Mouse (Mus musculus) heart, adult 2 months (tissue): ENCODE results near the gene Msx2. TPM values are rescaled to one million over a fixed set of nuclear protein-coding genes. Genes with fewer than 3 reads are reported as not detected.
A peak's percentile ranks its signal among the peaks of the same experiment; 100 is the strongest.

ENCODE experiments used
- DNase-seq, 2 experiments: peaks; one replicate each; pipeline ENCODE4 v3.0.0; 2021
- H3K27ac ChIP-seq: fragments of 200-600 bp; 2 replicates; pipeline ENCODE4 v1.8.1; 2022
- H3K27me3 ChIP-seq: fragments of 200-500 bp; 2 replicates; pipeline ENCODE4 v1.6.1; 2012; ENCODE audit warnings: mild to moderate bottlenecking, low read length, inconsistent platforms, mixed read lengths; ENCODE audit not compliant: control insufficient read depth, insufficient read depth
- H3K36me3 ChIP-seq: fragments of 200-500 bp; 2 replicates; pipeline ENCODE4 v1.6.1; 2012; ENCODE audit warnings: low read length, inconsistent platforms; ENCODE audit not compliant: control insufficient read depth, insufficient read depth
- H3K4me1 ChIP-seq: fragments of 200-500 bp; 2 replicates; pipeline ENCODE4 v1.6.1; 2011; ENCODE audit warnings: low read length; ENCODE audit not compliant: control insufficient read depth, insufficient read depth
- H3K4me3 ChIP-seq: fragments of 200-600 bp; 2 replicates; pipeline ENCODE4 v1.8.1; 2022
- H3K79me2 ChIP-seq: fragments of 200-500 bp; replicated peaks from 2 replicates; pipeline ENCODE4 v1.6.1; 2012; ENCODE audit warnings: mild to moderate bottlenecking, inconsistent platforms, low read length, moderate library complexity, mixed read lengths; ENCODE audit not compliant: control insufficient read depth, insufficient read depth
- H3K9ac ChIP-seq: fragments of 200-500 bp; 2 replicates; pipeline ENCODE4 v1.6.1; 2012; ENCODE audit warnings: low read depth, mild to moderate bottlenecking, control low read depth, inconsistent platforms, low read length, mixed read lengths
- CTCF ChIP-seq: fragments of 200-600 bp; IDR thresholded peaks from 2 replicates; pipeline ENCODE4 v1.8.1; 2022; ENCODE audit warnings: antibody characterized with exemption, mild to moderate bottlenecking, moderate library complexity
- EP300 ChIP-seq: fragments of 200-500 bp; IDR thresholded peaks from 2 replicates; pipeline ENCODE4 v1.6.1; 2011; ENCODE audit warnings: low read depth, low read length, control low read depth; ENCODE audit not compliant: insufficient read depth
- POLR2A ChIP-seq: fragments of 200-500 bp; IDR thresholded peaks from 2 replicates; pipeline ENCODE4 v1.6.1; 2011; ENCODE audit warnings: mild to moderate bottlenecking, low read depth, low read length, control low read depth; ENCODE audit not compliant: insufficient read depth
- WGBS: fragments of 180-500 bp; shearing (Covaris S2); methylation state at CpG from one replicate; pipeline ENCODE4 v1.1.7; 2018; 5-methylcytosine and 5-hydroxymethylcytosine counted together
- intact Hi-C: fragments of 180-260 bp; cut with DNase I; formaldehyde crosslinking; loops from one replicate; pipeline ENCODE4 v1.15.1; 2025
- long read RNA-seq: library from polyadenylated mRNA; stranded (forward); transcript quantifications from one replicate; pipeline ENCODE4 v2.0.0, GENCODE M21; 2021
- polyA plus RNA-seq: library from polyadenylated mRNA; depleted of rRNA; stranded (reverse); fragments of >200 nt; gene quantifications from 2 replicates; pipeline ENCODE4 v1.2.3, GENCODE M21; 2012; rRNA removed
- total RNA-seq, 2 experiments: library from RNA; stranded (reverse); gene quantifications; 2 replicates each; pipeline ENCODE4 v1.2.3; 2021

Gene Msx2
- total RNA-seq, result under 1 TPM; 0.30 to 0.94 TPM
- 0.23 and 0.31 TPM in 2 replicates for polyA plus RNA-seq
- long read RNA-seq, partial matches to known transcripts, result 0 of 3 reads
- long read RNA-seq, other reads (novel, unspliced or antisense), result 1 of 3 reads

DNA sequence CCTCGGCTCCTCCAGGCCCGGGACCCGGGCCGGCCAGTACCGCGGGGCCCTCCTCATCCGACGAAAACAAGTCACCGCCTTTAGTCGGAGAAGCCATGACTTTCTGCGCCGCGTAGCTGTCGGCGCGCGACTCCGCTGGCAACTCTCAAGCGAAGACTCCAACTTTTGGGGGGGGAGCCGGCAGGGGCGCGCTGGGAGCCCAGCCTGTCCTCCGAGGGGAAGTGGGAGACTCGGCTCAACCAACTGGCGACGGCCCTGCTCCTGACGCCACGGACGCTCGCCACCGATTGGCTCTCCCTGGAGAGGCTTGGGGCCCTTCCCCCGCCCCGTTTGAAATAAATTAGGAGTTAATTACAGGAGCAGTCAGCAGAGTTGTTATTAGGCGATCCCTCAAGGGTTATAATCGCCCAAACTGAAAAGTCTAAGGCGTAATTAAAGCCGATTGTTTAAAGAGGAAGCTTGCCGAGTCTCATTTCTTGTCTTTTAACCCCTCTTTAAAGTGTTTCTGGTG, at the start of gene Msx2:
Gene Msx2, minus strand, starts transcription at position 461 of the 511 bp plus-strand sequence.
- peak within 1 kb of the TSS; percentile 52 for H3K4me3 ChIP-seq
- no peak for TF ChIP-seq CTCF
- TF ChIP-seq POLR2A, result no peak
- no peak for TF ChIP-seq EP300
- H3K4me1 ChIP-seq, result no peaks in the 10 kb centered on the region
- intact Hi-C loops, result no loop called here
- peak within 1 kb of the TSS; percentile 74 for H3K9ac ChIP-seq
- no peaks in the 10 kb centered on the region for H3K36me3 ChIP-seq
- 1% methylated on average over 38 of the region's 38 CpGs for WGBS
- no peak within 1 kb of the TSS for H3K27ac ChIP-seq
- DNase-seq, result peak; percentile 66 to 78
- H3K79me2 ChIP-seq, result no peaks in the 10 kb centered on the region
- H3K27me3 ChIP-seq, result peaks cover 11% of the 10 kb centered on the region

DNA sequence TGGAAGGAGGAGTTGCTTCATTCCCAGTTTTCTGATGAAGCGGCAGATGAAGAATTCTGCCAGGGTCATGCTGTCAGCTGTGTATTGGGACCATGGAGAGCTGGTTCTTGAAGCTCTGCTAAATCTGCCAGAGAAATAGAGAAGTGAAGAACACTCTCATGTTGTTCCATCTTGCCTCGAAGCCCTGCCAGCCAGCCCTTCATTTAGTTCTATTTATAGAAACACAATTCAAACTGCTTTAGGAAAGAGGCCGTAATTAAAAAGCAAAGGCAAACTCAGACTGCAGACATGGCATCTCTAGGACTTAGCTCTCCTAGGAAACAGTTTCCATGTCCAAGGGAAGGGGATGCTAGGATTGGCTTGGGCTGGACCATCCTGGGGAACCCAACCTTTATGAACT, 48.6 kb upstream of the Msx2 start:
- H3K27ac ChIP-seq, result no peak overlapping the region
- DNase-seq, result no peak

DNA sequence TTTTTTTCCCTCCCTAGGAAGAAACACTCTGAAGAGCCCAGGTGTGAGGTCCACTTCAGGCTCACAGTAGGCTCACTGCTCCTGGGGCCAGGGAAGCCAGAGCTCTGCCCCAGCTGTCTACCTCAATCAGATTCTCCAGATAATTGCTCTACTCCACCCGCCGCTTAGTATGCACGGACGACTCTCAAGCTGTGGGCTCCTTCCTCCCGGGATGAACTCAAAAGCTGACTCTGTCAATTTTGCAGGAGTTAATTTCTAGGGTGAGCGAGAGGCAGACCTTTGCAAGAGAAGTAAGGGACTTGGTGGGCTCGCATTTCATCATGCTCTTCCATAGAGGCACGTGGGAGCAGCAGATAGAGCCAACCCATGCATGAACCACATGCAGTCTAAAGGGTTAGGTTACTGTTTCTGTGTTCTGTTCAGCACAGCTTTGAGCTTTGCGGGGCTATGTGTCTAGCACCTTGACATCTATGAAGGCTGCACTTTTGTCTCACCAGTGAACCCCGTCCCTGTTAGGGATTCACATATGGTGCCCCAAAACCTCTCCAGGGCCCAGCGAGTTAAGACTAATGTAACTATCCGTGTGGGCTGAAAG, 47.6 kb upstream of the Msx2 start:
- Histone ChIP-seq H3K27me3 (no peaks in the 10 kb centered on the region), H3K9ac (no peak overlapping the region), H3K27ac (no peak overlapping the region), H3K36me3 (no peaks in the 10 kb centered on the region), H3K4me1 (no peaks in the 10 kb centered on the region; the same call in 1 of the 2 replicates), H3K79me2 (no peaks in the 10 kb centered on the region), H3K4me3 (no peak overlapping the region)
- no peak for TF ChIP-seq CTCF
- no peak for TF ChIP-seq EP300
- no peak for TF ChIP-seq POLR2A
- WGBS, result 61% methylated on average over 12 of the region's 12 CpGs
- intact Hi-C loops, result no loop called here
- DNase-seq, result no peak

More for the DNA sequence above, 48.6 kb upstream of the Msx2 start:
- Histone ChIP-seq H3K27me3 (no peaks in the 10 kb centered on the region), H3K9ac (no peak overlapping the region), H3K4me1 (no peaks in the 10 kb centered on the region; the same call in 1 of the 2 replicates), H3K79me2 (no peaks in the 10 kb centered on the region), H3K4me3 (no peak overlapping the region), H3K36me3 (no peaks in the 10 kb centered on the region)
- WGBS, result 36% methylated on average over 3 of the region's 3 CpGs
- intact Hi-C loops, result no loop called here
- TF ChIP-seq POLR2A (no peak), EP300 (no peak), CTCF (no peak)

DNA sequence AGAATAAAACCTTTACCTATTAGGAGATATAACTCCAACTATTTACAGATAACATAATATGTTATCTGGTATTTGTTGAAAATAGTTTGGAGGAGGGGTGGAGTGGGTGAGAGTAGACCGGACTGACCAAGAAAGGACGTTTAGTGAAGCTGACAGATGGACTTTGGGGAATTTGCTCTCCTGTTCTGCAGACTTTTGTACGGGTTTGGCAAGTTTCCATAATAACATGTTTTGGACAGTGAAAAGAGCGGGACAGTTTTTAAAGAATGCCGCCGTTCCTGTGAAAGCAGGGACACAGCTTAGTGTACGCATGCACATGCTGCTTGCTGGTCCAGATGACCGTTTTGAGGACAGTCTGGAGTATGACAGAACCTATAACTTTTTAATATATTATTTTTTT, 46.9 kb upstream of the Msx2 start:
- H3K27ac ChIP-seq, result no peak overlapping the region
- H3K27me3 ChIP-seq, result no peaks in the 10 kb centered on the region
- 61% methylated on average over 8 of the region's 8 CpGs for WGBS
- DNase-seq, result no peak
- no peak overlapping the region for H3K9ac ChIP-seq
- H3K4me1 ChIP-seq, result no peaks in the 10 kb centered on the region; the same call in 1 of the 2 replicates
- intact Hi-C loops, result no loop called here
- H3K36me3 ChIP-seq, result no peaks in the 10 kb centered on the region
- no peaks in the 10 kb centered on the region for H3K79me2 ChIP-seq
- TF ChIP-seq POLR2A (no peak), EP300 (no peak), CTCF (no peak)
- no peak overlapping the region for H3K4me3 ChIP-seq

DNA sequence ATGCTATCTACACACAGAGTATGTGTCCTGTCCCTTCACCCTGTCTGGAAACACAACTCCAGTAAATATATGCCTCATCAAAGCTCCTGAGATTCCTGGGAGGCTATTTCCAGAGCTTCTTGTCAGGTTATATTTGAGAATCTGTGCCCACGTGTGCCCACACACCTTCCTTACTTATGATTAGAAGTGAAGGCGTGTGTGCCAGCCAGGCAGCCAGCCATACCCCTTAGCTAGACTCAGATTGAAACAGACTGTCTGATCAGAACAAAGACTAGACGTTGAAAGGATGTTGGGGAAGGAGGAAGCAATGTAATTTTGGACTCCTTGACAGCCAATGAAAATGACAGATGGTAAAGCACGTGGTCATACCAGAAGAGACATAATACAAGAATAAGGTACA, 45.4 kb upstream of the Msx2 start:
- intact Hi-C loops, result no loop called here
- no peak overlapping the region for H3K4me3 ChIP-seq
- TF ChIP-seq CTCF, result no peak
- TF ChIP-seq EP300, result no peak
- no peak for TF ChIP-seq POLR2A
- no peaks in the 10 kb centered on the region for H3K36me3 ChIP-seq
- WGBS, result 62% methylated on average over 4 of the region's 4 CpGs
- no peaks in the 10 kb centered on the region for H3K27me3 ChIP-seq
- no peaks in the 10 kb centered on the region for H3K79me2 ChIP-seq
- H3K27ac ChIP-seq, result no peak overlapping the region
- no peaks in the 10 kb centered on the region; the same call in 1 of the 2 replicates for H3K4me1 ChIP-seq
- H3K9ac ChIP-seq, result no peak overlapping the region
- no peak for DNase-seq

DNA sequence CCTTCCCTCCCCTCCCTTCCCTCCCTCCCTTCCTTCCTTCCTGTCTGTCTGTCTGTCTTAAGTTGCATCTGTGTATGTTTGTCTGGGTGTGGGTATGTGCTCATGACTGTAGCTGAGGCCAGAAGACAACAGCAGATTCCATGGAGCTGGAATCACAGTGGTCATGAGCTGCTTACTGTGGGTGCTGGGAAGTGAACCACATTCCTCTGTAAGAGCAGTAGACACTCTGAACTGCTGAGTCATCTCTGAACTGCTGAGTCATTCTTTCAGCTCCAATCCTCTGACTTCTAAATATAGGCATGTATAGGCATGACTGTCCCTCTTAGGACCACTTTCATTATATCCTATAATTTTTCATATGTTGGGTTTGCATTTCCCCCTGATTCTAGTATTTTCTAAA, 41.7 kb upstream of the Msx2 start:
- no peak for DNase-seq
- Histone ChIP-seq H3K27ac (no peak overlapping the region), H3K4me3 (no peak overlapping the region), H3K4me1 (no peaks in the 10 kb centered on the region), H3K27me3 (no peaks in the 10 kb centered on the region), H3K9ac (no peak overlapping the region), H3K79me2 (no peaks in the 10 kb centered on the region), H3K36me3 (no peaks in the 10 kb centered on the region)
- intact Hi-C loops, result no loop called here
- TF ChIP-seq EP300, result no peak
- TF ChIP-seq CTCF, result no peak
- no peak for TF ChIP-seq POLR2A

DNA sequence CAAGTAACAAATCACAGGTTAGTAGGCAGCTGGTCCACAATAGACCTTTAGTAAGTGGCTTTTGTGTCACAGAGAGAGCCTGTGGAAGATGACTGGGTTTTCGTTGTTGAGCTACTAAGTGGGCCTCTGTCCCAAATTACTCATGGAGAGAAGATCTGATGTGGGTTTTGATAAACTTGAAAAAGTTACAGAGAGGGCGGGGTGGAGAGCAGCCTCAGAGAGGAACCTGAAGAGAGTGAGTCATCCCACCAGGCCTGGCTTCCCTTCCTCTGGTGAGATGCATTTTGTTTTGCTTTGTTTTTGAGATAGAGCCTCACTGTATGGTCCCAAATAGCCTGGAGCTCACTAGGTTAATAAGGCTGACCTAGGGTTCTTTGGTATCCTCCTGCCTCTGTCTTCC, 38.5 kb upstream of the Msx2 start:
- WGBS, result 60% methylated on average over 2 of the region's 2 CpGs
- H3K36me3 ChIP-seq, result no peaks in the 10 kb centered on the region
- H3K4me1 ChIP-seq, result no peaks in the 10 kb centered on the region
- no peak for DNase-seq
- no peak overlapping the region for H3K27ac ChIP-seq
- intact Hi-C loops, result no loop called here
- H3K27me3 ChIP-seq, result no peaks in the 10 kb centered on the region
- no peak overlapping the region for H3K4me3 ChIP-seq
- no peak overlapping the region for H3K9ac ChIP-seq
- no peaks in the 10 kb centered on the region for H3K79me2 ChIP-seq
- TF ChIP-seq POLR2A, result no peak
- no peak for TF ChIP-seq CTCF
- TF ChIP-seq EP300, result no peak
